Mouse (Mus musculus) ES-E14 (cell line): ENCODE results near the gene BC049715.

Experiments
- CHD2 ChIP-seq: IDR thresholded peaks from 2 replicates; pipeline ENCODE4 v1.6.1; 2014; ENCODE audit warnings: mild to moderate bottlenecking, low read depth, low read length, inconsistent platforms
- HCFC1 ChIP-seq: IDR thresholded peaks from 2 replicates; pipeline ENCODE4 v1.6.1; 2012; ENCODE audit warnings: low read length, inconsistent platforms, borderline replicate concordance; ENCODE audit not compliant: insufficient read depth

DNA sequence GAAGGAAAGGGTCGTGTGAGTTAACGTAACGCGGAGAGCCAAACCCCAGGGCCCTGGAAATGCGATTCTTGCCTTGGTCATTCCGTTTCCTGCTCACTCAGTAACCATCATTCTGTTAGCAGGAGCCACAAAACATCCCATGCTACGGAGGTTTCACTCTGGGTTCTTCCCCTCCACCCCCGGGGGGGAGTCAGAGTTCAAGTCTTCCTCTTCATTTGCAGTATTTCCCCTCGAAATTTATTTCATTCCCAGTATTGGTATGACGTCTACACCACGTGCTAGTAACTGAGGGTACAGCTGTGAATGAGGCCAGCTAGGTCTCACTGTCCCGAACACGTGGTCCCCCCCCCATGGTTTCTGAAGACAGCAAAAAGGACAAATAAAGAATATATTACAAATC is 17.8 kb upstream of the BC049715 start:
- no peak for TF ChIP-seq HCFC1
- no peak for TF ChIP-seq CHD2
